Comparison of ENCODE assay signal across 7 mouse cellular contexts in genomic region chrX:168937941-168938340, GRCm38 (mm10).
DNase-seq lines count a peak whose midpoint lies in the region; ATAC-seq lines count a peak whose summit lies in the region.

No protein-coding gene starts in this region.

- H3K4me3 ChIP-seq in kidney, embryonic 15.5 days (replicated peaks) = no peak overlapping the region

- H3K9ac ChIP-seq in kidney, embryonic 15.5 days = no peak overlapping the region

- no peaks in the 10 kb centered on the region for H3K9me3 ChIP-seq in kidney, embryonic 15.5 days (replicated peaks)

- H3K4me2 ChIP-seq in kidney, embryonic 15.5 days = no peak overlapping the region

- WGBS in kidney, embryonic 15.5 days = 49% methylated on average over 4 of the region's 4 CpGs

- peak; percentile 45 for DNase-seq in kidney, adult 18-20 months
- peak; percentile 64 for DNase-seq in 416B (ENCODE audit: low read depth)
- DNase-seq in CD4-positive helper T cell, adult 2 months (ENCODE audit: low read depth, low spot score) = peak; percentile 7
- DNase-seq in forelimb bud, embryonic 11.5 days (ENCODE audit: low read depth, low spot score) = peak; percentile 2
- peak; percentile 44 for DNase-seq in right cerebral cortex, postnatal 14 days
- no peak for DNase-seq in urinary bladder, adult 2 months (ENCODE audit: low spot score)

- no peaks in the 10 kb centered on the region for H3K36me3 ChIP-seq in kidney, embryonic 15.5 days

- H3K4me1 ChIP-seq in kidney, embryonic 15.5 days = no peaks in the 10 kb centered on the region

- ATAC-seq in kidney, embryonic 15.5 days (replicated peaks; ENCODE audit: low FRiP score) = no peak

- no peak overlapping the region for H3K27ac ChIP-seq in kidney, embryonic 15.5 days

- peaks cover 20% of the 10 kb centered on the region for H3K27me3 ChIP-seq in kidney, embryonic 15.5 days
